Mouse (Mus musculus): Measurements from ENCODE around the gene Sec14l1. TPM values are rescaled to one million over a fixed set of nuclear protein-coding genes. Genes with fewer than 3 reads are reported as not detected.

Sec14l1 gene
- polyA plus RNA-seq, 1 experiment from 2014 or later: 76.9 TPM

DNA sequence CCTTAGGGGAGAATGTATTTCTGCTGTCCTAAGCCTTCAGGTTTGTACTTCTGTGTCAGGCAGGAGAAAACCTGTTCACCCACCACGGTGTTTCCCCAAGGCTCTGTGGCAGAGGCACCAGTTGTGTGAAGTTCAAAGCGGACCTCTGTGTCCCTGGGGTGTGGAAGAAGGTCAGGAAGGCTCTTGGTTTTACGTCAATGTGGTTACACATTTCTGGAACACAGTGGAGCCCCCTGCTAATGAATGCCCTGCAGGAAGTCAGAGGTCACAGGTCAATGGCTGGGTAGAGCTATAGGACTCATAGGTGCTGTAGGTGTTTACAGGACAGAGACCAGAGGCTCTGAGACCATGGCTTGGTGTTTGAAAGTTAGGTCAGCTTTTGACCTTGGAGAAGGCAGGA lies 9.7 kb upstream of the Sec14l1 start:
- no peak overlapping the region for H3K9ac ChIP-seq (replicated peaks; ENCODE audit: low read depth, low read length)
- peaks cover 22% of the 10 kb centered on the region for H3K4me1 ChIP-seq (replicated peaks; ENCODE audit: control insufficient read depth, insufficient read depth, low read length)
- WGBS: 85% methylated on average over 3 of the region's 3 CpGs

GRCm38 (mm10) chr11:117105850-117106249 lies 9.1 kb upstream of the Sec14l1 start:
- H3K36me3 ChIP-seq (ENCODE audit: control insufficient read depth, insufficient read depth): no peaks in the 10 kb centered on the region
- H3K9me3 ChIP-seq (ENCODE audit: control insufficient read depth, low read length): no peaks in the 10 kb centered on the region
- H3K27ac ChIP-seq (ENCODE audit: low read length): no peak overlapping the region
- H3K4me1 ChIP-seq (replicated peaks; ENCODE audit: control insufficient read depth, insufficient read depth, low read length): peaks cover 22% of the 10 kb centered on the region
- 89% methylated on average over 7 of the region's 7 CpGs for WGBS
- no peak for ATAC-seq
- H3K27me3 ChIP-seq (replicated peaks; ENCODE audit: control insufficient read depth, insufficient read depth, low read length): no peaks in the 10 kb centered on the region
- no peak overlapping the region for H3K4me2 ChIP-seq (ENCODE audit: low read length)
- no peak overlapping the region for H3K9ac ChIP-seq (replicated peaks; ENCODE audit: low read depth, low read length)
- no peak overlapping the region for H3K4me3 ChIP-seq (replicated peaks; ENCODE audit: low read length)

More for the DNA sequence above, 9.7 kb upstream of the Sec14l1 start:
- Histone ChIP-seq H3K27me3 (replicated peaks; ENCODE audit: control insufficient read depth, insufficient read depth, low read length) (no peaks in the 10 kb centered on the region), H3K4me2 (ENCODE audit: low read length) (no peak overlapping the region), H3K4me3 (replicated peaks; ENCODE audit: low read length) (no peak overlapping the region), H3K27ac (ENCODE audit: low read length) (no peak overlapping the region), H3K36me3 (ENCODE audit: control insufficient read depth, insufficient read depth) (no peaks in the 10 kb centered on the region), H3K9me3 (ENCODE audit: control insufficient read depth, low read length) (no peaks in the 10 kb centered on the region)
- no peak for ATAC-seq

GRCm38 (mm10) chr11:117106633-117107334 lies 8.2 kb upstream of the Sec14l1 start:
- Histone ChIP-seq H3K9ac (replicated peaks; ENCODE audit: low read depth, low read length) (no peak overlapping the region), H3K27ac (ENCODE audit: low read length) (no peak overlapping the region)
- ATAC-seq: no peak

GRCm38 (mm10) chr11:117107837-117108236 lies 7.1 kb upstream of the Sec14l1 start:
- no peaks in the 10 kb centered on the region for H3K36me3 ChIP-seq (ENCODE audit: control insufficient read depth, insufficient read depth)
- ATAC-seq: no peak
- peaks cover 15% of the 10 kb centered on the region for H3K4me1 ChIP-seq (replicated peaks; ENCODE audit: control insufficient read depth, insufficient read depth, low read length)
- H3K27ac ChIP-seq (ENCODE audit: low read length): no peak overlapping the region
- H3K9ac ChIP-seq (replicated peaks; ENCODE audit: low read depth, low read length): no peak overlapping the region
- H3K4me2 ChIP-seq (ENCODE audit: low read length): no peak overlapping the region
- 84% methylated on average over 2 of the region's 2 CpGs for WGBS
- H3K4me3 ChIP-seq (replicated peaks; ENCODE audit: low read length): no peak overlapping the region
- no peaks in the 10 kb centered on the region for H3K9me3 ChIP-seq (ENCODE audit: control insufficient read depth, low read length)
- H3K27me3 ChIP-seq (replicated peaks; ENCODE audit: control insufficient read depth, insufficient read depth, low read length): no peaks in the 10 kb centered on the region

More at GRCm38 (mm10) chr11:117106633-117107334, 8.2 kb upstream of the Sec14l1 start:
- H3K9me3 ChIP-seq (ENCODE audit: control insufficient read depth, low read length): no peaks in the 10 kb centered on the region
- 21% methylated on average over 13 of the region's 13 CpGs for WGBS
- H3K36me3 ChIP-seq (ENCODE audit: control insufficient read depth, insufficient read depth): no peaks in the 10 kb centered on the region
- no peak overlapping the region for H3K4me3 ChIP-seq (replicated peaks; ENCODE audit: low read length)
- H3K4me2 ChIP-seq (ENCODE audit: low read length): no peak overlapping the region
- no peaks in the 10 kb centered on the region for H3K27me3 ChIP-seq (replicated peaks; ENCODE audit: control insufficient read depth, insufficient read depth, low read length)
- peaks cover 16% of the 10 kb centered on the region for H3K4me1 ChIP-seq (replicated peaks; ENCODE audit: control insufficient read depth, insufficient read depth, low read length)

DNA sequence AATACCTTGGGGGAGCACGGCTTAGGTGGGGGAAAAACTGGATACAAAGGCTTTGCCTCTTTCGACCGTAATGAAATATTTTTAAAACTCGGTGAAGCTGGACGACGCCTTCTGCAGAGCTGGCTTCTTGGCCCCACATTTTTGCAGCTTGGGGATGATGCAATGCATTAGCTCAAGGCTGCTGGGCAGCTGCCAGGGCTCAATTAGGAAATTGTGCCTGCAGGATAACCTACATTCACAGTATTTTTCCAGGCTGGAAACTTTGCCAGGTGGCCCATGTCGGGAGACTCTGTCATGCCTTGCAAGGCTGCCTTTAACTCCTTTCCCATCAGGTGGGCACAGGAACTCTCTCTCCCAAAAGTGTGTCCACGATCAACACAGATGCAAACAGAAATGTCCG lies 6.4 kb upstream of the Sec14l1 start:
- Histone ChIP-seq H3K9ac (replicated peaks; ENCODE audit: low read depth, low read length) (no peak overlapping the region), H3K27ac (ENCODE audit: low read length) (no peak overlapping the region), H3K36me3 (ENCODE audit: control insufficient read depth, insufficient read depth) (no peaks in the 10 kb centered on the region), H3K27me3 (replicated peaks; ENCODE audit: control insufficient read depth, insufficient read depth, low read length) (no peaks in the 10 kb centered on the region), H3K4me2 (ENCODE audit: low read length) (no peak overlapping the region), H3K4me3 (replicated peaks; ENCODE audit: low read length) (no peak overlapping the region), H3K9me3 (ENCODE audit: control insufficient read depth, low read length) (no peaks in the 10 kb centered on the region), H3K4me1 (replicated peaks; ENCODE audit: control insufficient read depth, insufficient read depth, low read length) (peaks cover 15% of the 10 kb centered on the region)
- WGBS: 36% methylated on average over 9 of the region's 9 CpGs
- ATAC-seq: no peak

DNA sequence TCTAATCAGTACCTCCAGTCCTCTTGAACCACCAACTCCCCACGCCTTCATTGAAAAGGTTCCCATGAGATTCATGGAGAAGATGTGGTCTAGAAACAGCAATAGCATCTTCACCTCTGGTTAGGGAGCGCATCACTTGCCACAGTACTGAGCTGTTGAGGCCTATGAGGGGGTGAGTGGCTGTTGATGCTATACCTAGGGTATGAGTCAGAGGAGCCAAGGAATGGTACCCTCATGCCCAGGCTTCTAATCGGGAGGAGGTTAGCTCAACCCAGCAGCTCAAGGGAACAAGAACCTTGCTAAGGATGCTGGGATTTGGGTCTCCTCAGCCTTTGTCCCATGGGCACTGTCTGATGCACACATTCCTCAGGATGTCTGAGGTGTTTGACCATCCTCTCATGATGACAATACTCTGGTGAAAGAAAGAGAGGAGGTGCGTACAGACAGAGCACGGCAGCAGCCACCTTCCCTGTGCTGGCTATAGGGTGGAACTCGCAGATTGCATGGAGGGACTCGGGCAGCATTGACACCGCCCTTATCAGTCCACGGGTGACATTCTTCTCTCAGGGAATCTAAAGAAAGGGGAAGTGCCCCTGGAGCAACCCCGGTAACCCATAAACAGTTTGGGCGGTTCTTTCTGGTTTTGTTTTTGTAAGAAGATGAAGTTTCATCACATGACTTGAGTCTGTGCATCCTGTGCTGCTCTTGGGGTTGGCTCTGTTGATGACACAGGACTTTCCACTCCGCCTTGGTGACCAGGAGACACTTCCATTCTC lies 5.6 kb upstream of the Sec14l1 start:
- H3K4me1 ChIP-seq (replicated peaks; ENCODE audit: control insufficient read depth, insufficient read depth, low read length): peaks cover 21% of the 10 kb centered on the region
- no peak overlapping the region for H3K4me2 ChIP-seq (ENCODE audit: low read length)
- H3K9me3 ChIP-seq (ENCODE audit: control insufficient read depth, low read length): no peaks in the 10 kb centered on the region

GRCm38 (mm10) chr11:117111967-117112648 lies 2.9 kb upstream of the Sec14l1 start:
- no peak for ATAC-seq
- 86% methylated on average over 11 of the region's 11 CpGs for WGBS
- no peak overlapping the region for H3K9ac ChIP-seq (replicated peaks; ENCODE audit: low read depth, low read length)
- peaks cover 30% of the 10 kb centered on the region for H3K4me1 ChIP-seq (replicated peaks; ENCODE audit: control insufficient read depth, insufficient read depth, low read length)
- H3K4me2 ChIP-seq (ENCODE audit: low read length): no peak overlapping the region
- no peak overlapping the region for H3K4me3 ChIP-seq (replicated peaks; ENCODE audit: low read length)
- no peak overlapping the region for H3K27ac ChIP-seq (ENCODE audit: low read length)
- H3K27me3 ChIP-seq (replicated peaks; ENCODE audit: control insufficient read depth, insufficient read depth, low read length): no peaks in the 10 kb centered on the region
- no peaks in the 10 kb centered on the region for H3K36me3 ChIP-seq (ENCODE audit: control insufficient read depth, insufficient read depth)
- H3K9me3 ChIP-seq (ENCODE audit: control insufficient read depth, low read length): no peaks in the 10 kb centered on the region

More for the DNA sequence above, 5.6 kb upstream of the Sec14l1 start:
- Histone ChIP-seq H3K4me3 (replicated peaks; ENCODE audit: low read length) (no peak overlapping the region), H3K27ac (ENCODE audit: low read length) (no peak overlapping the region), H3K36me3 (ENCODE audit: control insufficient read depth, insufficient read depth) (no peaks in the 10 kb centered on the region), H3K27me3 (replicated peaks; ENCODE audit: control insufficient read depth, insufficient read depth, low read length) (no peaks in the 10 kb centered on the region), H3K9ac (replicated peaks; ENCODE audit: low read depth, low read length) (no peak overlapping the region)
- no peak for ATAC-seq
- WGBS: 90% methylated on average over 12 of the region's 12 CpGs

- no peak overlapping the region for H3K4me3 ChIP-seq (replicated peaks; ENCODE audit: low read length)
- WGBS: 64% methylated on average over 3 of the region's 3 CpGs
- no peak for ATAC-seq
Observed at GRCm38 (mm10) chr11:117112649-117113051, 2.3 kb upstream of the Sec14l1 start.

DNA sequence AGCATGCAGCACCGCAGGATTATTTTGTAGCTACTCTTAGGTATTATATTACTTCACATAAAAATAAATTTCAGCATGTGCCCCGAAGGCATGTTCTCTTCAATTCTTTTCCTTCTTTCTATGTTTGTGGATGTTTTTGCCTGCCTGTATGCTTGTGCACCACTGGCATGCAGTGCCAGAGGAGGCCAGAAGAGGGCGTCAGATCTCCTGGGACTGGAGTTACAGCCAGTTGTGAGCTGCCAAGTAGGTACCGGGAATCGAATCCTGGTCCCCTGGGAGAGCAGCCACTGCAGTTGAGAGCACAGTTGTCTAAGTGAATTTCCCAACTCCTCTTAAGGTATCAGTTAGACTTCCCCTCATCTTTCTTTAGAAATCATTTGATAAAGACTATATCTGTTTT lies 1.6 kb upstream of the Sec14l1 start:
- Histone ChIP-seq H3K4me3 (replicated peaks; ENCODE audit: low read length) (no peak overlapping the region), H3K9me3 (ENCODE audit: control insufficient read depth, low read length) (no peaks in the 10 kb centered on the region), H3K4me2 (ENCODE audit: low read length) (no peak overlapping the region), H3K9ac (replicated peaks; ENCODE audit: low read depth, low read length) (no peak overlapping the region), H3K27me3 (replicated peaks; ENCODE audit: control insufficient read depth, insufficient read depth, low read length) (no peaks in the 10 kb centered on the region), H3K4me1 (replicated peaks; ENCODE audit: control insufficient read depth, insufficient read depth, low read length) (peaks cover 39% of the 10 kb centered on the region), H3K27ac (ENCODE audit: low read length) (no peak overlapping the region), H3K36me3 (ENCODE audit: control insufficient read depth, insufficient read depth) (0 out of 2 replicates have a peak, but pooled peaks cover 2% of the 10 kb centered on the region)
- 96% methylated on average over 5 of the region's 5 CpGs for WGBS
- ATAC-seq: no peak

More at GRCm38 (mm10) chr11:117112649-117113051, 2.3 kb upstream of the Sec14l1 start:
- Histone ChIP-seq H3K4me1 (replicated peaks; ENCODE audit: control insufficient read depth, insufficient read depth, low read length) (peaks cover 35% of the 10 kb centered on the region), H3K27ac (ENCODE audit: low read length) (no peak overlapping the region), H3K4me2 (ENCODE audit: low read length) (no peak overlapping the region), H3K27me3 (replicated peaks; ENCODE audit: control insufficient read depth, insufficient read depth, low read length) (no peaks in the 10 kb centered on the region), H3K36me3 (ENCODE audit: control insufficient read depth, insufficient read depth) (0 out of 2 replicates have a peak, but pooled peaks cover under 1% of the 10 kb centered on the region), H3K9ac (replicated peaks; ENCODE audit: low read depth, low read length) (no peak overlapping the region), H3K9me3 (ENCODE audit: control insufficient read depth, low read length) (no peaks in the 10 kb centered on the region)

Measured in forebrain, embryonic 16.5 days (tissue).